Mouse (Mus musculus) embryonic facial prominence, embryonic 13.5 days (tissue): Measurements from ENCODE around the gene Celsr1. TPM values are rescaled to one million over a fixed set of nuclear protein-coding genes. Genes with fewer than 3 reads are reported as not detected.

Source experiments
- ATAC-seq: fragments of 200-750 bp; cut with Nextera tagmentation; 2 replicates; pipeline ENCODE4 v1.8.0; 2017; ENCODE audit warnings: low read depth; ENCODE audit not compliant: insufficient number of reproducible peaks, insufficient read depth, low FRiP score, low TSS enrichment
- H3K27ac ChIP-seq: fragments of 300-500 bp; sonication (generic); 2 replicates; pipeline ENCODE4 v1.5.1; 2015; ENCODE audit warnings: moderate library complexity, mild to moderate bottlenecking, inconsistent platforms
- H3K27me3 ChIP-seq: fragments of 300-500 bp; sonication (generic); 2 replicates; pipeline ENCODE4 v1.6.1; 2015; ENCODE audit warnings: mild to moderate bottlenecking, inconsistent platforms
- H3K36me3 ChIP-seq: fragments of 300-500 bp; sonication (generic); 2 replicates; pipeline ENCODE4 v1.6.1; 2015; ENCODE audit warnings: mild to moderate bottlenecking, inconsistent platforms
- H3K4me1 ChIP-seq: fragments of 300-500 bp; sonication (generic); 2 replicates; pipeline ENCODE4 v1.6.1; 2015; ENCODE audit warnings: inconsistent platforms
- H3K4me2 ChIP-seq: fragments of 300-500 bp; sonication (generic); 2 replicates; pipeline ENCODE4 v1.6.1; 2015; ENCODE audit warnings: moderate library complexity, mild to moderate bottlenecking, inconsistent platforms
- H3K4me3 ChIP-seq: fragments of 300-500 bp; sonication (generic); 2 replicates; pipeline ENCODE4 v1.5.1; 2015; ENCODE audit warnings: mild to moderate bottlenecking, inconsistent platforms
- H3K9ac ChIP-seq: fragments of 300-500 bp; sonication (generic); 2 replicates; pipeline ENCODE4 v1.6.1; 2015; ENCODE audit warnings: mild to moderate bottlenecking, inconsistent platforms
- H3K9me3 ChIP-seq: fragments of 300-500 bp; sonication (generic); 2 replicates; pipeline ENCODE4 v1.6.1; 2016; ENCODE audit warnings: inconsistent platforms
- WGBS: fragments of 180-500 bp; shearing (Covaris S2); methylation state at CpG from one replicate; pipeline ENCODE4 v1.1.7; 2015; ENCODE audit warnings: mixed read lengths; 5-methylcytosine and 5-hydroxymethylcytosine counted together
- polyA plus RNA-seq: library from polyadenylated mRNA; unstranded; fragments of >200 nt; fragmentation: Nextera tagmentation; extraction: Ambion mirVana; gene quantifications from 2 replicates; pipeline ENCODE4 v1.2.1, GENCODE M21; 2015

The Celsr1 gene
- polyA plus RNA-seq, 1 experiment from 2014 or later, result 2.9 TPM

DNA sequence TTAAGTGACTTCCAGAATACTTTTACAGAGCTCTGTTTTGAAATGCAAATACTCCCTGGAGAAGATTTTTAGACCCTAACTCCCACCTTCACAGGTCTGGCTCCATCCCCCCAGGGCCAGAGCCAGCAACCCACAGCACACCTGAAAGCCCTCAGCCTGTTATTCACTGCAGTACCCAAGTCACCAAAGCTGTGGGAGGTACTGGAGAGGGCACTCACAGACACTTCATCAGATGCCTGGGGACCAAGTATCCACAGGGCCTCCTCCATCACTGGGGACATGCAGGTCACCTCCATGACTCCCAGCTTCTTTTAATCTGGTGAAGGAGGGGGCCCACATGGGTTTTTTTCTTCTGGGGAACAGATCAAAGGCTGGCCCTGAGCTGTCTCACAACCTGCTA is 40.2 kb downstream of the Celsr1 start:
- Histone ChIP-seq H3K4me2 (no peak overlapping the region), H3K4me3 (no peak overlapping the region), H3K27me3 (no peaks in the 10 kb centered on the region), H3K9me3 (no peaks in the 10 kb centered on the region), H3K9ac (no peak overlapping the region), H3K27ac (0 out of 2 replicates have a peak overlapping the region, but pooled peaks have one; percentile 69), H3K36me3 (no peaks in the 10 kb centered on the region), H3K4me1 (peaks cover 41% of the 10 kb centered on the region)
- ATAC-seq, result no peak

- Histone ChIP-seq H3K9ac (no peak overlapping the region), H3K4me2 (no peak overlapping the region), H3K4me1 (peaks cover 41% of the 10 kb centered on the region), H3K9me3 (no peaks in the 10 kb centered on the region), H3K36me3 (no peaks in the 10 kb centered on the region), H3K27ac (peak overlapping the region; percentile 62), H3K4me3 (no peak overlapping the region), H3K27me3 (no peaks in the 10 kb centered on the region)
- ATAC-seq, result no peak
- WGBS, result 7% methylated on average over 3 of the region's 3 CpGs
Observed at GRCm38 (mm10) chr15:85992125-85992495, 41.5 kb downstream of the Celsr1 start.

GRCm38 (mm10) chr15:85991453-85992124 is 42.0 kb downstream of the Celsr1 start:
- Histone ChIP-seq H3K4me1 (peaks cover 41% of the 10 kb centered on the region), H3K9me3 (no peaks in the 10 kb centered on the region), H3K36me3 (no peaks in the 10 kb centered on the region), H3K4me3 (no peak overlapping the region), H3K27ac (peak overlapping the region; percentile 62), H3K9ac (no peak overlapping the region), H3K27me3 (no peaks in the 10 kb centered on the region), H3K4me2 (no peak overlapping the region)
- ATAC-seq, result no peak
- WGBS, result 36% methylated on average over 5 of the region's 5 CpGs

DNA sequence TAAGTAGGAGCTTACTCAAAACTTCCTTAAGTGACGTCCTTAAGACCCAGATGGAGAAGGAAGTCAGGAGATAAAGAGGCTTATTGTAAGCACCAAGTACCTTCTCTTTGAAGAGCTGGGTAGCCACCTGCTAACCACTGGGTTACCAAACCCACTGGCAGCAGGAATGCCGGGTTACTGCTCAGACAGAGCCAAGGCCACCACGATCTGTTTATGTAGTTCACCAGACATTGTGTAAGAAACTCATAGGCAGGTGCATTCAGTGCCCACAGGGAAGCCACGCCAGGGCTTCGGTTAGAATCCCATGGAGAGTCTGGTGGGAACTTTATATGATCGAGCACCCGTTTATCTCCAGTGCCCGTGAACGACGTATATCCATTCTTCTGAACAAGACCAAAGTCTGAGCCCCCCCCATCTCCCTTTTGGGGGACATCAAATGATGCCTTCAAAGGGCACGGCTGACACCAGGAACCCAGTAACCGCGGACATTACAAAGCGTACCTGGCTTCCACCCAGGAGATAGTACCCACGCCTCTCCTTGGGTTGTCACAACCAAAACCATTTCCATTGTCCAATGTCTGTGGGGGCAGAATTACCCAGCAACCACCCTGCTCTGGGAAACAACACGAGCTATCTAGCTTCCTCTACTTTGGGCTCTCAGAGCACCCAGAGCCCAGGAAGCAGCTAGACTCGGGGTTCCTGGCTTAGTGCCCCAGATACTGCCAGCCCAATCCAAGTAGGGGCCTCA is 42.7 kb downstream of the Celsr1 start:
- no peak for ATAC-seq
- H3K4me1 ChIP-seq, result peaks cover 41% of the 10 kb centered on the region
- WGBS, result 86% methylated on average over 17 of the region's 17 CpGs
- H3K27me3 ChIP-seq, result no peaks in the 10 kb centered on the region
- no peak overlapping the region for H3K4me2 ChIP-seq
- no peak overlapping the region for H3K4me3 ChIP-seq
- no peaks in the 10 kb centered on the region for H3K9me3 ChIP-seq
- no peaks in the 10 kb centered on the region for H3K36me3 ChIP-seq
- peak overlapping the region; percentile 28 for H3K27ac ChIP-seq
- no peak overlapping the region for H3K9ac ChIP-seq

DNA sequence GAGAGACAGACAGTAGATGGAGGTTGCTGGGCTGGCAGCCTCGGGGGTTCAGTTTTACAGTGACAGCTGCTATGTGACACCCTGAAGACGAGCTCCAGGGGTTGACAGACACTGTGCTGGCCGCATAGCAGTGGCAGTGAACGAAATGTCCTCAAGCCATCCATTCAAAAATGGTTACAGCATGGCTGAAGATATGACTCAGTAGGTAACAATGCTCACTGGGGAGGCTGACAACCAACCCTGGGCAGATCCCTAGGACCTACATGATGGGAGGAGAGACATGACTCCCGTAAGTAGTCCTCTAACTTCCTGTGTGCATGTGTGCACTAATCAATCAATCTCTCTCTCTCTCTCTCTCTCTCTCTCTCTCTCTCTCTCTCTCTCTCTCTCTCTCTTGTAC is 45.7 kb downstream of the Celsr1 start:
- peaks cover 17% of the 10 kb centered on the region for H3K4me1 ChIP-seq
- no peaks in the 10 kb centered on the region for H3K9me3 ChIP-seq
- H3K4me3 ChIP-seq, result no peak overlapping the region
- no peak for ATAC-seq
- no peaks in the 10 kb centered on the region for H3K36me3 ChIP-seq
- H3K27ac ChIP-seq, result no peak overlapping the region
- no peak overlapping the region for H3K4me2 ChIP-seq
- 67% methylated on average over 5 of the region's 5 CpGs for WGBS
- no peak overlapping the region for H3K9ac ChIP-seq
- no peaks in the 10 kb centered on the region; the same call in 1 of the 2 replicates for H3K27me3 ChIP-seq

DNA sequence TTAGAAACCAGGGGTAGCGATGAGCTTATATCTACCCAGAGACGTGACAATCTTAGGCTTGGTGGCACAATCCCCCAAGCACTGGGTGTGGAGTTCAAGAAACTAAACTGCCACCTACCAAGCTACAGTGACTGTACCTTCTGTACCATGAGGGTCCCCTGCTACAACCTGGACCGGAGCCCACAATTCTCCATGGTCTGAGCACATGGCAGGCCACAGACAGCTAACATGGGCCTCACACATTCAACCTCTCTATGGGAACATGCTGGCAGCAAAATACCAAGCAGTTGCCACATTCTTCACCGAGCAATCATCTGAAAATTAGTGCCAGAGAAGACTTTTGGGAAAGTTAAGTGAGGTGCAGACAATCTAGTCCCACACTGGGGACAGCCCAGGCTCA is 47.4 kb downstream of the Celsr1 start:
- Histone ChIP-seq H3K4me2 (no peak overlapping the region), H3K27ac (no peak overlapping the region), H3K36me3 (no peaks in the 10 kb centered on the region), H3K27me3 (no peaks in the 10 kb centered on the region; the same call in 1 of the 2 replicates), H3K4me3 (no peak overlapping the region), H3K9me3 (no peaks in the 10 kb centered on the region), H3K4me1 (peaks cover 12% of the 10 kb centered on the region), H3K9ac (no peak overlapping the region)
- no peak for ATAC-seq
- WGBS, result 87% methylated on average over 4 of the region's 4 CpGs

DNA sequence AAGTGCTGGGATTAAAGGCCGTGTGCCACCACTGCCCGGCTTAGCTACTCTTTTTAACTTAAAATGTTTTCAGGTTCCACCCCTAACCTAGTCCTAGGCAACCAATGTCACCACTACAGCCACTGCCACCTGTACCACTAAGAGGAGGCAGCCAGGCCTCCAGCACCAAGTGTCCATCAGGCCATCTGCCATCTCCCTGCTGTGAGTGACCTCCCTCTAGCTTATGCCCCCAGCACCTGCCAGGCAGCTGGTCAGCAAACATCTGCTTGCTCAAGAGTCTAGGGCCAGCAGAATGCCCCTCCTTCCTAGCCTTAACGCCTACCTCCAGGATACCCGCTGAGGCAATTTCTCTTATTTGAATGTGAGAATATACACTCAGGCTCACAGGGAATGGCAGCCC is 48.0 kb downstream of the Celsr1 start:
- Histone ChIP-seq H3K4me2 (no peak overlapping the region), H3K9me3 (no peaks in the 10 kb centered on the region), H3K4me1 (peaks cover 11% of the 10 kb centered on the region), H3K27me3 (no peaks in the 10 kb centered on the region; the same call in 1 of the 2 replicates), H3K27ac (no peak overlapping the region), H3K36me3 (no peaks in the 10 kb centered on the region), H3K4me3 (no peak overlapping the region), H3K9ac (no peak overlapping the region)
- WGBS, result 88% methylated on average over 4 of the region's 4 CpGs
- ATAC-seq, result no peak

- Histone ChIP-seq H3K36me3 (no peaks in the 10 kb centered on the region), H3K4me3 (no peak overlapping the region), H3K9me3 (no peaks in the 10 kb centered on the region), H3K27me3 (no peaks in the 10 kb centered on the region; the same call in 1 of the 2 replicates), H3K9ac (no peak overlapping the region), H3K27ac (no peak overlapping the region), H3K4me1 (peaks cover 11% of the 10 kb centered on the region), H3K4me2 (no peak overlapping the region)
- 85% methylated on average over 7 of the region's 7 CpGs for WGBS
- ATAC-seq, result no peak
Observed at GRCm38 (mm10) chr15:85983131-85983530, 50.4 kb downstream of the Celsr1 start.

DNA sequence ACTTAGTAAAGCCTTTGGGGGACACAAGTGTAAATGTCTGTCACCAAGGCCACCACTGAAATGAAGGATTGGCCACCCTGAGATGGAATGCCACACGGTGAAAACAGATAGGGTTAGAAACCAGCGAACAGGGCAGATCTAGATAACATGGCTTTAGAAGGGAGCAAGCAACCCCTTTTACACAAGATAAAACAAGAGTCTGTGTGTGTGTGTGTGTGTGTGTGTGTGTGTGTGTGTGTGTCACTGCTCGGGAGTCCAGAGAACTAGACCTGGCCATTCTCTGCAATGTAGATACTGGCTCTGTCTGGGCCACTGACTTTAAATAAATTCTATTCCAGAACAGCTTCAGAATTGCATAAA is 51.2 kb downstream of the Celsr1 start:
- Histone ChIP-seq H3K36me3 (no peaks in the 10 kb centered on the region), H3K4me3 (no peak overlapping the region), H3K4me2 (no peak overlapping the region), H3K9ac (no peak overlapping the region), H3K27ac (no peak overlapping the region), H3K4me1 (peaks cover 12% of the 10 kb centered on the region), H3K9me3 (no peaks in the 10 kb centered on the region), H3K27me3 (no peaks in the 10 kb centered on the region; the same call in 1 of the 2 replicates)
- WGBS, result 59% methylated on average over 3 of the region's 3 CpGs
- no peak for ATAC-seq

GRCm38 (mm10) chr15:85981768-85982415 is 51.7 kb downstream of the Celsr1 start:
- Histone ChIP-seq H3K27ac (0 out of 2 replicates have a peak overlapping the region, but pooled peaks have one; percentile 16), H3K4me1 (peaks cover 17% of the 10 kb centered on the region), H3K9ac (no peak overlapping the region), H3K36me3 (no peaks in the 10 kb centered on the region), H3K4me2 (no peak overlapping the region), H3K9me3 (no peaks in the 10 kb centered on the region), H3K27me3 (no peaks in the 10 kb centered on the region; the same call in 1 of the 2 replicates), H3K4me3 (no peak overlapping the region)
- no peak for ATAC-seq
- 16% methylated on average over 11 of the region's 11 CpGs for WGBS

- H3K27me3 ChIP-seq, result no peaks in the 10 kb centered on the region
- ATAC-seq, result no peak
- H3K4me2 ChIP-seq, result no peak overlapping the region
- no peaks in the 10 kb centered on the region for H3K36me3 ChIP-seq
- no peak overlapping the region for H3K4me3 ChIP-seq
- H3K9me3 ChIP-seq, result no peaks in the 10 kb centered on the region
- no peak overlapping the region for H3K9ac ChIP-seq
- WGBS, result 80% methylated on average over 9 of the region's 9 CpGs
- H3K4me1 ChIP-seq, result peaks cover 49% of the 10 kb centered on the region
- H3K27ac ChIP-seq, result peak overlapping the region; percentile 51
Observed at GRCm38 (mm10) chr15:85977086-85977485, 56.5 kb downstream of the Celsr1 start.
